Mouse (Mus musculus): ENCODE results near the gene Tead2.
"Not testable (repeated sequence)": the region's sequence is repeated elsewhere in the genome, so short reads cannot be mapped to it uniquely, and the experiment has no call there.

GRCm38 (mm10) chr7:45173772-45174171 is 41.8 kb upstream of the Tead2 start:
- not testable (repeated sequence) for TF ChIP-seq CTCF (IDR thresholded peaks at IDR 0.05; ENCODE audit: control insufficient read depth, insufficient read depth, insufficient read length); USF1 (IDR thresholded peaks at IDR 0.05; ENCODE audit: low read depth); CEBPB (IDR thresholded peaks at IDR 0.05; ENCODE audit: low read depth); FOSL1 (IDR thresholded peaks at IDR 0.05; ENCODE audit: insufficient read depth, low read length, poor library complexity, severe bottlenecking); MYOG (IDR thresholded peaks at IDR 0.05; ENCODE audit: control insufficient read depth, extremely low read depth, insufficient read length); MAX (IDR thresholded peaks at IDR 0.05); MYOD1 (IDR thresholded peaks at IDR 0.05; ENCODE audit: control insufficient read depth, insufficient read length, low read depth)
